Mouse (Mus musculus): ENCODE results near the gene Gm266. TPM values are rescaled to one million over a fixed set of nuclear protein-coding genes. Genes with fewer than 3 reads are reported as not detected.

The Gm266 gene
- total and polyA plus RNA-seq, 3 experiments: not detected

DNA sequence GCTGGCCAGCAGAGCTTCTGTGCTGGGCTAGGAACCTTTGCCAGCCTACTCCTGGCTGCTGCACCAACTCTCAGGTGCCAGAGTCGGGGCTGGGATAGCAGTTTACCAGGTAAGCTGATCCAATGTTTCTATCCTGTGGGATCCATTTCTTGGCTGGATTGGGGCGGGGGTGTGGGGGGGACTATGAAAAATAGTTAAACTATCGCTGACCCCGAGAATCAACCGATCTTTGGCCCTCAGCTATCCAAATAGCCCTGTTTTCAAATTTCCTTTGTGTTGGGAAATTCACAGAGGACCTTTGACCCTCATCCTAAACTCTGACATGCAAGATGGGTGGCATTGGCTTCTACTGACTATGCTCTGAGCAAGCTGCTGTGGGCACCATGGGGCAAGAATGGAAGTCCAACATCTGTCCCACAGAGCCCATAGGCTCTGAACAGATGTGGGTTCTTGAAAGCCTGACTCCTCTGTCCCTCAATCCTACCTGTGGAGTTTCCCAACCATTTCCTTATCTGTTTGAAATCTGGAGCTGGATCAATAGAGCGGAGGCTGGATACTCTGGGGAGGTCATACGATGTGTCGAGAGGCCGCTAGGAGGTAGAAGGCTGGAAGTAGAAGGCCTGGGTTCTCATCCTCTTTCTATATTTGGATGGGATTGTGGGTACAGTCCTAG, 44.8 kb downstream of the Gm266 start:
- Histone ChIP-seq H3K9me3 (replicated peaks; ENCODE audit: low read length) (peaks cover 9% of the 10 kb centered on the region), H3K36me3 (replicated peaks in 1 of 2; ENCODE audit: control insufficient read depth in 1 of 2, insufficient read depth in 1 of 2, low read length in 1 of 2) (peaks cover 0 to 2% of the 10 kb centered on the region in 2 experiments), H3K27me3 (replicated peaks) (peaks cover 41% of the 10 kb centered on the region), H3K79me2 (replicated peaks; ENCODE audit: control insufficient read depth, extremely low read depth, insufficient read depth, poor library complexity, severe bottlenecking) (no peaks in the 10 kb centered on the region), H3K27ac (ENCODE audit: insufficient read depth, low read depth) (no peak overlapping the region), H3K9ac (ENCODE audit: insufficient read depth, low read depth) (no peak overlapping the region), H3K4me3 (replicated peaks in 1 of 3; ENCODE audit: low read depth in 2 of 3, low read length in 2 of 3, poor library complexity in 1 of 3) (no peak overlapping the region), H3K4me2 (ENCODE audit: insufficient read depth, low read depth, poor library complexity, severe bottlenecking) (no peak overlapping the region), H3K4me1 (ENCODE audit: control insufficient read depth in 1 of 2, insufficient read depth in 2 of 2) (peaks cover 24 to 59% of the 10 kb centered on the region in 2 experiments)
- no peak for TF ChIP-seq ZC3H11A (IDR thresholded peaks at IDR 0.05; ENCODE audit: low read depth, low read length)
- TF ChIP-seq EP300 (IDR thresholded peaks at IDR 0.05; ENCODE audit: low read length): no peak
- dilution Hi-C loops (cut with MboI; ENCODE audit: extremely low pct_ligation_motif_present, extremely low pct_unique_long_range_greater_than_20kb, low sequenced_read_pairs) (no loop called here), in situ Hi-C loops (cut with MboI; ENCODE audit: low pct_ligation_motif_present, low pct_unique_long_range_greater_than_20kb, low sequenced_read_pairs) (no loop called here)
- no peak for DNase-seq (ENCODE audit: extremely low read depth)

DNA sequence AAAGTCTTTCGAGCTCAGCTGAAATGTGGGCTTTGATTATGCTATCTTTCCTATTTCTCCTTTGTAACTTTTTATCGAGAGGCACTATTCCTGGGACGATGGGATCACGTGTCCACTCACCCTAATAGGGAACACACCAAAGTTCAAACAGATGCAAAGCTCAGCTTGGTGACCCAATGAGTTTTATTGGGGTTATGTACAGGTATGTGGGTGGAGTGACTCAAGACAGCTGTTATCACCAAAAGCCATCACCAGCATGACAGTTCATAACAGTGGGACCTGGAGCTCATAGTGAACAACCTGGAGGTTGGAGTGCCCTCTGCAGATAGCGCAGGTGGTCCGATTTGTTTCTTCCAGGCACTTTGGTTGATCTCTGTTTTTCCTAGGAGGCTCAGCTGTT, 46.8 kb downstream of the Gm266 start:
- H3K9me3 ChIP-seq (replicated peaks; ENCODE audit: low read length): peaks cover 9% of the 10 kb centered on the region
- in situ Hi-C loops (cut with MboI; ENCODE audit: low pct_ligation_motif_present, low pct_unique_long_range_greater_than_20kb, low sequenced_read_pairs): no loop called here
- H3K4me1 ChIP-seq (ENCODE audit: control insufficient read depth in 1 of 2, insufficient read depth in 2 of 2): peaks cover 39 to 67% of the 10 kb centered on the region in 2 experiments
- H3K79me2 ChIP-seq (replicated peaks; ENCODE audit: control insufficient read depth, extremely low read depth, insufficient read depth, poor library complexity, severe bottlenecking): no peaks in the 10 kb centered on the region
- H3K36me3 ChIP-seq (replicated peaks in 1 of 2; ENCODE audit: control insufficient read depth in 1 of 2, insufficient read depth in 1 of 2, low read length in 1 of 2): no peaks in the 10 kb centered on the region
- H3K4me3 ChIP-seq (replicated peaks in 1 of 3; ENCODE audit: low read depth in 2 of 3, low read length in 2 of 3, poor library complexity in 1 of 3): no peak overlapping the region
- H3K9ac ChIP-seq (ENCODE audit: insufficient read depth, low read depth): no peak overlapping the region
- DNase-seq (ENCODE audit: extremely low read depth): no peak
- H3K4me2 ChIP-seq (ENCODE audit: insufficient read depth, low read depth, poor library complexity, severe bottlenecking): no peak overlapping the region
- peaks cover 28% of the 10 kb centered on the region for H3K27me3 ChIP-seq (replicated peaks)
- H3K27ac ChIP-seq (ENCODE audit: insufficient read depth, low read depth): no peak overlapping the region
- TF ChIP-seq MEF2A (IDR thresholded peaks at IDR 0.05; ENCODE audit: borderline replicate concordance, low read depth, low read length) (no peak), JUND (conservative IDR thresholded peaks at IDR 0.05; ENCODE audit: low read depth, low read length) (no peak), USF2 (conservative IDR thresholded peaks at IDR 0.05; ENCODE audit: low read depth, low read length) (no peak), EP300 (IDR thresholded peaks at IDR 0.05; ENCODE audit: low read length) (no peak), IRF4 (IDR thresholded peaks at IDR 0.05; ENCODE audit: low read depth, low read length) (no peak), NELFE (IDR thresholded peaks at IDR 0.05; ENCODE audit: low read depth, low read length) (no peak), CTCF (conservative IDR thresholded peaks at IDR 0.05 in 1 of 2, IDR thresholded peaks at IDR 0.05 in 1 of 2; ENCODE audit: low read depth in 2 of 2, low read length in 2 of 2) (no peak), SIN3A (IDR thresholded peaks at IDR 0.05; ENCODE audit: low read length) (no peak)
- dilution Hi-C loops (cut with MboI; ENCODE audit: extremely low pct_ligation_motif_present, extremely low pct_unique_long_range_greater_than_20kb, low sequenced_read_pairs): no loop called here

DNA sequence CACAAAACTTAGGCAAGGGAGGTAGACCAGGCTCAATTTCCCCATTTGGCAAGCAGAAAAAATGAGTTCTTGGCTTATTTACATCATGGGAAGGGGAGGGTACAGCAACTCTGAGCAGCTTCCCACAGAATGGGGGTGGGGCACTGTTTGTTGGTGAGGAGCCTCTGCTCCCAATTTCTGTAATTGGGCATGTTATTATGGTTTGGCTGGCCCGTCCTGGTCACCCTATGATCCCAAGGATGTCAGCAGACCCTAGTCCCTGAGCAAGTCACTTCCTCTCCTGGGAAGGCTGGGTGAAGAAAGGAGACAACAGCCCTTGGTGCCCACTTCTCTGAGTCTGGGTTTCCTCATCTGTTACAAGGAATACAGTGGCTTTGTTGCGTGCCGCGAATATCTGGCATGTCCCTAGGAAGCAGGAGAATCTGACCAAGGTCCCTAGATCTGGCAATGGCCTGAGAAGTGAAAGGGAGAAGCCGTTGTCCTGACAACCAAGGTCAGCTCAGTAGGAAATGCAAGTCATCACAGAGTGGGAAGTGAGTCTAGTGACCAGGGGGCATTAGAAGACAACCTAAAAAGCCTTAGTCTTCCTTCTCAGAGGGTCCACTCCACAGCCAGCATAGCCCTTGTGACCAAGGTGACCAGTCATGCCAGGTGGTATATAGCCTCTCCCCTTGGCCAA, 48.3 kb downstream of the Gm266 start:
- peaks cover 17% of the 10 kb centered on the region for H3K27me3 ChIP-seq (replicated peaks)
- in situ Hi-C loops (cut with MboI; ENCODE audit: low pct_ligation_motif_present, low pct_unique_long_range_greater_than_20kb, low sequenced_read_pairs): no loop called here
- peaks cover 37 to 64% of the 10 kb centered on the region in 2 experiments for H3K4me1 ChIP-seq (ENCODE audit: control insufficient read depth in 1 of 2, insufficient read depth in 2 of 2)
- dilution Hi-C loops (cut with MboI; ENCODE audit: extremely low pct_ligation_motif_present, extremely low pct_unique_long_range_greater_than_20kb, low sequenced_read_pairs): no loop called here
- no peak overlapping the region for H3K4me3 ChIP-seq (replicated peaks in 1 of 3; ENCODE audit: low read depth in 2 of 3, low read length in 2 of 3, poor library complexity in 1 of 3)
- no peak overlapping the region for H3K9ac ChIP-seq (ENCODE audit: insufficient read depth, low read depth)
- H3K36me3 ChIP-seq (replicated peaks in 1 of 2; ENCODE audit: control insufficient read depth in 1 of 2, insufficient read depth in 1 of 2, low read length in 1 of 2): no peaks in the 10 kb centered on the region
- H3K79me2 ChIP-seq (replicated peaks; ENCODE audit: control insufficient read depth, extremely low read depth, insufficient read depth, poor library complexity, severe bottlenecking): no peaks in the 10 kb centered on the region
- TF ChIP-seq CHD1 (IDR thresholded peaks at IDR 0.05; ENCODE audit: low read depth, low read length) (no peak), TBP (conservative IDR thresholded peaks at IDR 0.05; ENCODE audit: low read depth, low read length) (no peak), POLR2A (IDR thresholded peaks at IDR 0.05; ENCODE audit: low read depth, low read length) (no peak), ZMIZ1 (IDR thresholded peaks at IDR 0.05; ENCODE audit: low read depth, low read length) (no peak), MAFK (IDR thresholded peaks at IDR 0.05; ENCODE audit: insufficient replicate concordance, low read length) (no peak), KAT2A (IDR thresholded peaks at IDR 0.05; ENCODE audit: insufficient replicate concordance, low read length) (no peak), ZKSCAN1 (IDR thresholded peaks at IDR 0.05; ENCODE audit: borderline replicate concordance, low read depth, low read length) (no peak), SMC3 (IDR thresholded peaks at IDR 0.05; ENCODE audit: low read depth, low read length) (no peak), HCFC1 (IDR thresholded peaks at IDR 0.05; ENCODE audit: low read depth, low read length) (no peak), MAZ (IDR thresholded peaks at IDR 0.05; ENCODE audit: low read depth, low read length) (no peak), ELF1 (IDR thresholded peaks at IDR 0.05; ENCODE audit: low read depth, low read length) (no peak), UBTF (IDR thresholded peaks at IDR 0.05; ENCODE audit: low read depth, low read length) (no peak), POLR2AphosphoS2 (IDR thresholded peaks at IDR 0.05; ENCODE audit: low read depth, low read length) (no peak), JUN (IDR thresholded peaks at IDR 0.05; ENCODE audit: insufficient read depth, low read depth, low read length) (no peak)
- peaks cover 9% of the 10 kb centered on the region for H3K9me3 ChIP-seq (replicated peaks; ENCODE audit: low read length)
- no peak overlapping the region for H3K27ac ChIP-seq (ENCODE audit: insufficient read depth, low read depth)
- H3K4me2 ChIP-seq (ENCODE audit: insufficient read depth, low read depth, poor library complexity, severe bottlenecking): no peak overlapping the region
- no peak for DNase-seq (ENCODE audit: extremely low read depth)
